Mouse (Mus musculus) cerebellum, postnatal 36 days (tissue): ENCODE measurements around the gene Abtb1.

Experiments
- DNase-seq, 2 experiments: peaks; one replicate each; pipeline ENCODE4 v3.0.0; 2021 to 2022; ENCODE audit warnings: mixed read lengths in 2 of 2

Abtb1 gene

GRCm38 (mm10) chr6:88854509-88854908 lies 12.7 kb upstream of the Abtb1 start:
- DNase-seq: no peak

- peak in 1 of 2 experiments; percentile 49 for DNase-seq
Observed at GRCm38 (mm10) chr6:88850034-88850433, 8.2 kb upstream of the Abtb1 start.

- DNase-seq: no peak
Observed at GRCm38 (mm10) chr6:88849270-88849669, 7.5 kb upstream of the Abtb1 start.

DNA sequence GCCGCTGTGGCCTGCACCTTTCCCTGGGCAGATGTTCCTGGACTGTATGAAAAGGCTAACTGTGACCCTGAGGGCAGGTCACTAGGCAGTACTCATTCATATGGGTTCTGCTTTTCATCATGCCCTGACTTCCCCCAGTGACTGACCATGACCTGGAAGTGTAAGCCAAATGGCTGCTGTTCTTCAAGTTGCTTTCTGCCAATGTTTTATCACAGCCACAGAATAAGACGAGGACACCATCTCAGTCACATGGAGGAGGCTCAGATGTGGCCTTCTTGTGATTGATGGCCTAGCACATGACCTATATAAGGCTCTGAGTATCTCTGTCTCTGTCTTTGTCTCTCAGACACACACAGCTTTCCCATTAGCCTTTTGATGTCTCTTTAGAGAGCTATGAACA lies 5.8 kb upstream of the Abtb1 start:
- no peak for DNase-seq

GRCm38 (mm10) chr6:88844901-88845565 lies 3.2 kb upstream of the Abtb1 start:
- no peak for DNase-seq

GRCm38 (mm10) chr6:88843781-88844725 lies 2.3 kb upstream of the Abtb1 start:
- no peak for DNase-seq

- DNase-seq: no peak
Observed at GRCm38 (mm10) chr6:88843241-88843640, 1.5 kb upstream of the Abtb1 start.

- DNase-seq: peak in 1 of 2 experiments; percentile 57
Observed at GRCm38 (mm10) chr6:88842731-88843151, 957 bp upstream of the Abtb1 start.

GRCm38 (mm10) chr6:88841514-88841780 lies 337 bp downstream of the Abtb1 start:
- no peak for DNase-seq

- no peak for DNase-seq
Observed at GRCm38 (mm10) chr6:88840791-88841513, 832 bp downstream of the Abtb1 start.

DNA sequence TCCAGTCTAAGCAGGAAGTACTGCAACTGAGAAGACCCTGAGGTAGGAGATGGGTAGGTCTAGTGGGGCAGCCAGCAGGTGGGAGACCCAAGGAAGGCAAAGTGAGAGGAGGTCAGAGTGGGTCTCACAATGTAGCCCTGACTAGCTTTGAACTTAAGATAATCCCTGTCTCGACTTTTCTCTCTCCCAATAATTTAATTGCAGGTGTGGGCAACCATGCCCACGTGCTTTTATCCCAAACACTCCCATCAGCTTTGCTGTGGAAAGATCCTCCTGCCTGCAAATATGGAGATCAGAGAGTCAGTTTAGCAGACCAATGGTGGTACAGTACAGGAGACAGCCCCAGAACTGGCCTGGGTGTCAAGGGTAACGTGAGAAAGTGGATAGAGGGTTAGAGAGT lies 1.6 kb downstream of the Abtb1 start:
- no peak for DNase-seq

DNA sequence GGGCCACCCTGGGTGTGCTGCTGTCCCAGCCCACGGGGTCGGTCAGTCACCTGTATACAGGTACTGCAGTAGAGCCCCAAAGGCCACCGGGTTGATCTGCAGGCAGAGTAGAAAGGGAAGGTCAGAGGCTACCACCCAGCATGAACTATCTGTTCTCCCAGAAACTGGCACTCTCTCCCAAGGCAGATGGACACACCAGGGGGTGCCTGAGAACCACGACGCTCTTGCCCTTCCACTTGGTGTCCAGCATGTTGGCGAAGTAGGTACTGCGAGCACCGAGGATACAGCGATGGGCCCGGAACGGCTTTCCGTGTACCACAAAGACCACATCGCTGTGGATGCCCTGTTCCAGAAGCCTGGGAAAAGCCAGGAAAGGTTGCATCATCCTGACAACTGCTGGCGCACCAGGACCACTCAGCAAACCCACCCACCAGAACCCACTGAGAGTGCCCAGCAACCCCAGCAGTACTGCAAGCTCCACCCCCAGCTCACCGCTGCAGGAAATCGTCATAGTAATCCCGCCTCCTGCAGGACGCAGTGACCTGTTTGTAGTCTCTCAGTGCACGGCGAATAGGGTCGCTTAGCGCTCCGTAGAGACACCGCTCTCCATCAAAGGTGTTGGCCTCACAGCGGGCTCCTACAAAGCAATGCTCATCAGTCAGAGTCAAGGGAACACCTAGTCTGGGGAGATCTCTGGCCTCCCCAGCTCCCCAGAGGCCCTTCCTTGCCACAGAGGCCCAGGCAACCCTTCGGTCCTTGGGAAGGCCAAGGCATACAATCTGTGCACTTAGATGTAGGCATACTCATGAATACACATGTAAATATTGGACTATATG lies 2.4 kb downstream of the Abtb1 start:
- DNase-seq: peak; percentile 67 to 68

GRCm38 (mm10) chr6:88838613-88839012 lies 3.2 kb downstream of the Abtb1 start:
- no peak for DNase-seq

- no peak for DNase-seq
Observed at GRCm38 (mm10) chr6:88837999-88838398, 3.8 kb downstream of the Abtb1 start.

DNA sequence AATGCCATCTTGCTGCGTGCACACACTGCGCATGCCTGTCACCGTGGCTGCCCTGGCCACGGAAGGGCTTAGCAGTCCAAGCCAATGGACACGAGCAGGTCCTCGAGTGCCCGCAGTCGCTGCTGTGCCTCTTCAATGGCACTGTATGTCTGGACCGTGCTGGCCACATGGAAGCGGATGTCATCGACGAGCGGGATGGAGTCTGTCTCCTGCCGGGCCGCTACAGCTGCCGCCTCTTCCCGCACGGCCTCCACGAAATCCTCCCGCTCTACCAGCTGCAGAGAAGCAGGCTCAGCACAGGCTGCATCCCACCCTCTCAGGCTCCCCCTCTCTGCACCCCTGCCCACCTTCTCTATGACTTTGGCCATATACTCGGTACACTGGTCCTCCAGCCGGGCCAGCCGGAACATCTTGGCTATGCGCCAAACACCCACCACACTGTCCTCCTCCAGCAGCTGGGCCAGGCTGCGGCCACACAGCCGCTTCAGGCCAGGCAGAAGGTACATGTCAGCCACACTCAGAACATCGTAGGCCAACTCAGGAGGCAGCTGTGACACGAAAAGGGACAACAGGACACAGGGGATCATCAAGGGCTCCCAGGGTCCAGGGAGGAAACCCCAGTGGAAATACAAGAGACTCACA lies 5.5 kb downstream of the Abtb1 start:
- peak in 1 of 2 experiments; percentile 30 for DNase-seq

GRCm38 (mm10) chr6:88835047-88835446 lies 6.7 kb downstream of the Abtb1 start:
- peak in 1 of 2 experiments; percentile 9 for DNase-seq

- DNase-seq: peak in 1 of 2 experiments; percentile 24
Observed at GRCm38 (mm10) chr6:88833340-88834140, 8.2 kb downstream of the Abtb1 start.

DNA sequence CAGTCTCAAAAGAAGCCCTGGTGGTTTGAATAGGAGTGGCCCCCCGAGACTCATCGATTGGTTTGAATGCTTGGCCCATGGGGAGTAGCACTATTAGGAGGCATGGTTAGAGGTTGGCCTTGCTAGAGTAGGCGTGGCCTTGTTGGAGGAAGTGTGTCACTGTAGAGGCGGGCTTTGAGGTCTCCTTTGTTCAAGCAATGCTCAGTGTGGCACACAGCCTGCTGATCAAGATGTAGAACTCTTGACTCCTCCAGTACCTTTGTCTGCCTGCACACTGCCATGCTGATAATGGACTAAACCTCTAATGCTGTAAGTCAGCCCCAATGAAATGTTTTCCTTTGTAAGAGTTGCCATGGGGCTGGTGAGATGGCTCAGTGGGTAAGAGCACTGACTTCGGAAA lies 9.1 kb downstream of the Abtb1 start:
- DNase-seq: no peak

GRCm38 (mm10) chr6:88831456-88831855 lies 10.3 kb downstream of the Abtb1 start:
- DNase-seq: peak; percentile 67 to 84

- no peak for DNase-seq
Observed at GRCm38 (mm10) chr6:88830112-88830702, 11.6 kb downstream of the Abtb1 start.

DNA sequence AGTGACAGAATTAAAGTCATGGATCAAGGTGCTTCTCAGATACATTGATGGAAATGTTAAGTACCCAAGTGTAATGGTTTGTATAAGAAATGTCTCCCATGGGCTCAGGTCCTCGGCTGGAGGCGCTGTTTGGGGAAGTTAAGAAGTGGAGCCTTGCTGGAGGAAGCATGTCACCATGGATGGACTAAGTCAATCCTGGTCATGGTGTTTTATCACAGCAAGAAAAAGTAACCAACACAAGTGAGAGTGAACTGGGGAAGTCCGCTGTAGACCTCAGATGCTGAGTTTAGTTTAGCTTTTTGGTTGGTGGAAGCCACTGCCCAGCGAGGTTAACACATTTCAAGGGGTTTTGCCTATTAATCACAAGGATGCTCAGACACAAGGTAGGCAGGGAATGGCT lies 12.2 kb downstream of the Abtb1 start:
- no peak for DNase-seq
